Mouse (Mus musculus) v-Abl transformed pro-B cells (cell line): Measurements from ENCODE around the gene Tnk2.
"Not testable (repeated sequence)": the region's sequence is repeated elsewhere in the genome, so short reads cannot be mapped to it uniquely, and the experiment has no call there.

ENCODE experiments used
- in situ Hi-C, 2 experiments: fragments of 400-800 bp; cut with MboI; formaldehyde crosslinking; loops; one replicate each; pipeline ENCODE4 v1.15.1; 2025; ENCODE audit not compliant: unreplicated experiment in 2 of 2

Gene Tnk2

DNA sequence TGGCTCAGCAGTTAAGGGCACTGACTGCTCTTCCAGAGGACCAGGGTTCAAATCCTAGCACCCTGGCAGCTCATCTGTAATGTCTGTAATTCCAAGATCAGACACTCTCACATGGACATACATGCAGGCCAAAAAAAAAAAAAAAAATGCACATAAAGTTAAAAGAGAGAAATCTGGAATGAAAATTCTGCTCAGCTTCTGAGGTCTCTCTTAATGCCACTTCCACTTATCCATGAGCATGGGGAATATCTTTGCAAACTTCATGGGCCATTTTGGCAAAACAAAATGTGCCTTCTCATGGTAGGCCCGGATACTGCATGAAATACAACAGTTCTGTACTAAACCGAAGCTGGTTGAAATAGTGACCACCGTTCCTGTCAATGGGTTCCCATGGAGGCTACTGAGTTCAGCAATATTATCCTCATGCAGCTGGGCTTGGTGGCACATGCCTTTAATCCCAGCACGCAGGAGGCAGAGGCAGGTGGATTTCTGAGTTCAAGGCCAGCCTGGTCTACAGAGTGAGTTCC, 10.1 kb upstream of the Tnk2 start:
- in situ Hi-C loops, result loop anchor here (5.0 kb wide), 2 partner anchors 39 to 54 kb away; no protein-coding TSS in a partner anchor

DNA sequence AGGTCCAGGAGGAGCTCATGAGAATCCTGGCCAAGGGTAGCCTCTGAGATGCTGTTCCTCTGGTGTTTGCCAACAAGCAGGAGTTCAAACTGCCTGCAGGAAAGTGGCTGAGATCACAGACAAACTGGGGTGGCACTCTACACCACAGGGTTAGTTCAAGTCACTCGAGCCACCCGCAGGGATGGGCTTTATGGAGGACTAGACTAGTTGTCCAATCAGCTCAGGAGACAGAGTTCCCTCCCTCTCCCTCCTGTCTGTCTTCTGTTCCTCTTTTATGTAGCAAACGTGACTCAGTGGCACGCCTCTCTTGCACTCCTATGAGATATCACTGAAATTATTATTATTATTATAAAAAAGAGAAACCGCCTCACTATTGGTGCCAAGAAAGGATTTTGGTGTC, 9.5 kb upstream of the Tnk2 start:
- in situ Hi-C loops, result loop anchor here (5.0 kb wide), 2 partner anchors 38 to 53 kb away; no protein-coding TSS in a partner anchor

DNA sequence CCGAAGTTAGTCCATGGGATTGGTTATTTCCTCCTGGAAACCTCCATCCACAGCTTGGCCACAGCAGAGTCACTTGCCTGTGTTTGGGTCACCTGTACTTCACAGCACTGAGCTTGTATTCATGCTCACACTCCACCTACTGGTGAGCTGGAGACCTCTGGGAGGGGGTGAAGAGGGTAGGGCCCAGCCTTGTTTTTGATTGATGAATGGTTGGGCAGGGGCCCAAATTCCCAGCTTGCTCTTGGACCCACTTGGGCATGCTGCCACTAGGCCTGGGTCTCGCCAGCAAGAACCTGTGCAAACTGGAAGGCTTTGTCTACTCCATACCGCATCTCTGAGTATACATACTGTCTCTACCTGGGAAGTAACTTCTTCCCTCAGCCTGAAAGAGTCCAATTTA, 8.4 kb upstream of the Tnk2 start:
- in situ Hi-C loops, result no loop called here

- in situ Hi-C loops, result no loop called here
These were observed 7.3 kb upstream of the Tnk2 start for GRCm38 (mm10) chr16:32636331-32636730.

DNA sequence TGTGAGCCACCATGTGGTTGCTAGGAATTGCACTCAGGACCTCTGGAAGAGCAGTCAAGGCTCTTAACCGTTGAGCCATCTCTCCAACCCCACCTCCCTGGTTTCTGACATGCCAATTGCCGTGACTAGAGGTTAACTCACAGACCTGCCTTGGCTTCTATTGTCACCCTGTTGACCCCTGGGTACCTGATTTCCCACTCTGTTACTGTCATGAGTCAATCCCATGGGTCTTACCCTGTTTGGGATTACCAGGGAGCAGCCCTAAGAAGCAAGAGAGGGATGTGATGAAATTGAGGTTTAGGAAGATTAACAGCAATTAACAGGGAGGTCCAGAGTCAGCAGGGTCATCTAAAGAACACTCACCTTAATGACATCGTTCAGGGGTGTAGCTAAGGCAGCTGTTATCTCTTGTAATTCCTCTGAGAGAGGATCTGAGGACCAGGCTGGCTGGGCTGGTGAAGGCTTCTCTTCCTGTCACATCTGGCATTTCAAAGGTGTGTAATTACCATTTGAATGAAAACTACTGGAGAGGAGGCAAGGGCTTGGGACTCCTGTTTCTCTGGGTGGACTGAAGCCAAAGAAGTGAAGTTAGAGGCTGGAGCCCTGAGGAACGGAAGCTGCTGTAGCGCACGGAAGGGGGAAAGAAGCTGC, 6.7 kb upstream of the Tnk2 start:
- in situ Hi-C loops, result no loop called here

GRCm38 (mm10) chr16:32638476-32638875, 5.2 kb upstream of the Tnk2 start:
- in situ Hi-C loops, result no loop called here

GRCm38 (mm10) chr16:32640096-32640495, 3.6 kb upstream of the Tnk2 start:
- in situ Hi-C loops, result no loop called here

- in situ Hi-C loops, result not testable (repeated sequence)
These were observed 3.0 kb upstream of the Tnk2 start for GRCm38 (mm10) chr16:32640683-32641082.

DNA sequence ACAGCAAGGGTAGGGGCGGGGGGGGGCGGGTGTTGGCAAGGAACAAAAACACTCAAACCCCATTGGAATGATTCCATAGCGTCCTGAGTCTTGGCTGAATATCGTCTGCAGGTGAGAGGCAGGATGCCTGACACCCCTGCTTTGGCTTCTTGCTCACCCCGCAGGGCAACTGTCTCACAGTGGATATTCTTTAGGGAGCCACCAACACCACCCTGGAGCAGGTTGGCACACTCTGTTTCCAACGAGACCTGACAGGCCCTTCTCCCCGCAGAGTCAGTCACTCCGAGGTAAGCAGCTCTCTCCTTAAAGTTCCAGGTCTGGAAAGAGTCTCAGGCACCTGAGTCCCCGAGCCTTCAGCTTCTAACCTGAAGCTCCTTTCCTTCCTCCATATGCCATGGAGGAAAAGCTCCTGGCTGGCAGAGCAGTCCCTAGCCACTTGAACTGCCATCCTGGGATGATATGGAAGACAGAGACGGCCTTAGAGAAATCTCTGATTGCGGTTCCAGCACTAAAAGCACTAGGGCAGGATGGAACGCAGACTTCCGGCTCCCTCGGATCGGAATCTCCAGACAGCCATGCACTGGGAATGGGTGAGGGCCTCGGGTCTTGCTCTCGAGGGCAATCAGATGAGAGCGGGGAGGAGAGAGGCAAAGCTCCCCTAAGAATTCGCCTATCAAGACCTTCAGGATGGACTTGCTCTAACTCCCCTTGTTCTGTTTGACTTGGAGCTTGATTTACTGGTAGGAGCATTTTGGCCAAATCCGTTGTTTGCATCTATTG, 2.0 kb upstream of the Tnk2 start:
- in situ Hi-C loops, result no loop called here

GRCm38 (mm10) chr16:32642280-32642679, 1.4 kb upstream of the Tnk2 start:
- in situ Hi-C loops, result no loop called here

- in situ Hi-C loops, result no loop called here
These were observed 561 bp downstream of the Tnk2 start for GRCm38 (mm10) chr16:32644069-32644800.

GRCm38 (mm10) chr16:32644801-32645170, 1.1 kb downstream of the Tnk2 start:
- in situ Hi-C loops, result no loop called here

GRCm38 (mm10) chr16:32645361-32645914, 1.8 kb downstream of the Tnk2 start:
- in situ Hi-C loops, result no loop called here

DNA sequence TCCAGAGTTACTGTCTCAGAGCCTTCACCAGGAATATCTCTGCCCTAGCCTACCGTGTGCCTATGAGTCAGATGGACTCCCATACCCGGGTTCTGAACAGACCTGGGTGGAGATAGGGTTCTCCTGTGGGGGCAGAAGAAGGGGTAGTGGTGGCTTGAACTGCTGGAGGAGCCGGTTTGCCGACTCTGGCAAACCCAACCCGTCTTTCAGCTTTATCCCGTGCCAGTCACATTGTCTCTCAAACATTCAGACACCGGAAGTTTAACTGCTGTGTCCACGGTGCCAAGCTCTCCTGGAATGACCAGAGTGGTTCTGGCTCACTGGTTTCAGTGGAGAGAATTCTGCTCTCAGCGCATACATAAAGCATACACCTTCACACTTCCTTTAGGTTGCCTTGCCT, 2.3 kb downstream of the Tnk2 start:
- in situ Hi-C loops, result no loop called here

- in situ Hi-C loops, result no loop called here
These were observed 4.0 kb downstream of the Tnk2 start for GRCm38 (mm10) chr16:32647712-32648111.

- in situ Hi-C loops, result no loop called here
These were observed 6.8 kb downstream of the Tnk2 start for GRCm38 (mm10) chr16:32650461-32650860.

DNA sequence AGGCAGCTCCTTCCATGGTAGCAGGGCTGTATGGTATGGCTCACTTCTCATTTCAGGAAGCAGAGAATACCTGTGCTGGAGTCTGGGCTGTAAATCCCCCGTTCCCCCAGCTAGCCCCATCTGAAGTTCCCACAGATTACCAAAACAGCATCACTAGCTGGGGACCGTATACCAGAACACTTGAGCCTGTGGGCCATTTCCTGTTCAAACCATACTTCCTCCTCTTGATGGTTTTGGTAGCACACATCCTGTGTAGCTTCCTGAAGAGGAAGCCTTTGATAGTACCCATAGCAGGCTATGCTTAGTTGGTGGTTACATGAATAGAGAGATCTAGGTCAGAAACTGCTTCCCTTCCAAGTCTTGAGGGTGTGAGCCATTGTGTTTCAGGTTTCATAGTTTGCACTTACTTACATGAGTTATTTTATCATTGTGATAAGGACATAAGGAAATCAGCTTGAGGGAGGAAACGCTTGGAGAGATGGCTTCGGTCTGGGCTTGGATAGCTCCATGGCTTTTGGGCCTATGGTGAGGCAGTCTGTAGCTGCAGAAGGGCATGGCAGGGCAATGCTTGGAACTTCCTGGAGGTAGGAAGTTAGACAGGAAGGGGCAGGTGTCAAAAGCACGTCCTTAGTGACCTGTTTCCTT, 7.4 kb downstream of the Tnk2 start:
- in situ Hi-C loops, result no loop called here

- in situ Hi-C loops, result no loop called here
These were observed 10.5 kb downstream of the Tnk2 start for GRCm38 (mm10) chr16:32654071-32654733.

DNA sequence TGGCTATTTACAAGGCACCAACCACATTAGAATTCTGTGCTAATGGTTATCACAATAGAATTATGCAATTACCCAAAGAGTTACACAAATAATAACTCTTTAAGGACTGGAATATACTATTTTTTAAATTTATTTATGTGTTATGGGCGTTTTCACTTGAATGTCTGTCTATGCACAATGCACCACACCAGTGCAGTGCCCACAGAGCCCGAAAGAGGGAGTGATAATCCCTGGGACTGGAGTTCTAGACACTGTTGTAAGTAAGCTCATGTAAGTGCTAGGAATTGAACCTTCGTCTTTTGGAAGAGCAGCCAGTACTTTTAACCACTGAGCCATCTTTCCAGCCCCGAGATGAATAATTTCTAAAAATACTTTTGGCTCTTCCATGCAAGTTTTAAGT, 11.9 kb downstream of the Tnk2 start:
- in situ Hi-C loops, result no loop called here

- in situ Hi-C loops, result no loop called here
These were observed 12.6 kb downstream of the Tnk2 start for GRCm38 (mm10) chr16:32656321-32656720.
